Mouse (Mus musculus): ENCODE data around the gene Smc1a.
"Not testable (repeated sequence)": the region's sequence is repeated elsewhere in the genome, so short reads cannot be mapped to it uniquely, and the experiment has no call there.

GRCm38 (mm10) chrX:152089832-152090614, 73.8 kb downstream of the Smc1a start:
- not testable (repeated sequence) for TF ChIP-seq CTCF (IDR thresholded peaks at IDR 0.05; ENCODE audit: control insufficient read depth, insufficient read depth, low read length); POLR2A (IDR thresholded peaks at IDR 0.05; ENCODE audit: borderline replicate concordance, control insufficient read depth, low read depth, low read length)

Measured in bone marrow, adult 2 months (tissue).